Mouse (Mus musculus) midbrain, embryonic 14.5 days (tissue): ENCODE measurements at regions not wholly inside any gene's neighbourhood (a gene's known extent, or its start where the extent isn't known, plus 50 kb on each side); places are given as distances from the start of the nearest gene placed in this dataset.

Experiments used
- ATAC-seq: fragments of 200-750 bp; cut with Nextera tagmentation; 2 replicates; pipeline ENCODE4 v1.8.0; 2017; ENCODE audit warnings: moderate number of reproducible peaks, moderate library complexity; ENCODE audit not compliant: low FRiP score, low TSS enrichment
- DNase-seq: peaks from one replicate; pipeline ENCODE4 v3.0.0-alpha.2; 2015
- H3K27ac ChIP-seq: fragments of 300-500 bp; sonication (generic); replicated peaks from 2 replicates; pipeline ENCODE4 v1.5.1; 2014; ENCODE audit warnings: mild to moderate bottlenecking, low read depth, low read length, moderate library complexity
- H3K27me3 ChIP-seq: fragments of 300-500 bp; sonication (generic); 2 replicates; pipeline ENCODE4 v1.6.1; 2014; ENCODE audit warnings: low read length, control low read depth, mixed read lengths; ENCODE audit not compliant: control insufficient read depth, insufficient read depth
- H3K36me3 ChIP-seq: fragments of 300-500 bp; sonication (generic); 2 replicates; pipeline ENCODE4 v1.6.1; 2014; ENCODE audit warnings: low read length, control low read depth; ENCODE audit not compliant: control insufficient read depth, insufficient read depth
- H3K4me1 ChIP-seq: fragments of 300-500 bp; sonication (generic); 2 replicates; pipeline ENCODE4 v1.6.1; 2014; ENCODE audit warnings: mild to moderate bottlenecking, antibody characterized with exemption, low read length, control low read depth; ENCODE audit not compliant: control insufficient read depth, insufficient read depth
- H3K4me2 ChIP-seq: fragments of 300-500 bp; sonication (generic); 2 replicates; pipeline ENCODE4 v1.6.1; 2014; ENCODE audit warnings: mild to moderate bottlenecking, low read length, moderate library complexity
- H3K4me3 ChIP-seq: fragments of 300-500 bp; sonication (generic); replicated peaks from 2 replicates; pipeline ENCODE4 v1.5.1; 2014; ENCODE audit warnings: low read depth, low read length
- H3K9ac ChIP-seq: fragments of 300-500 bp; sonication (generic); replicated peaks from 2 replicates; pipeline ENCODE4 v1.6.1; 2014; ENCODE audit warnings: mild to moderate bottlenecking, low read length, moderate library complexity
- H3K9me3 ChIP-seq: fragments of 300-500 bp; sonication (generic); 2 replicates; pipeline ENCODE4 v1.6.1; 2016; ENCODE audit warnings: low read length, control low read depth, mixed read lengths; ENCODE audit not compliant: control insufficient read depth
- WGBS: fragments of 180-500 bp; shearing (Covaris S2); extraction: QIAGEN DNeasy Blood & Tissue Kit; methylation state at CpG from one replicate; pipeline ENCODE4 v1.1.7; 2014; 5-methylcytosine and 5-hydroxymethylcytosine counted together

GRCm38 (mm10) chr10:11661660-11662250 is 318.6 kb downstream of the Epm2a start:
- Histone ChIP-seq H3K27ac (no peak overlapping the region), H3K9ac (no peak overlapping the region), H3K36me3 (no peaks in the 10 kb centered on the region), H3K27me3 (no peaks in the 10 kb centered on the region), H3K9me3 (no peaks in the 10 kb centered on the region), H3K4me1 (no peaks in the 10 kb centered on the region), H3K4me2 (no peak overlapping the region), H3K4me3 (no peak overlapping the region)
- 71% methylated on average over 5 of the region's 5 CpGs for WGBS
- ATAC-seq (no peak), DNase-seq (peak; percentile 3)

GRCm38 (mm10) chr10:11709742-11710141 is 366.5 kb downstream of the Epm2a start:
- no peaks in the 10 kb centered on the region for H3K27me3 ChIP-seq
- no peak overlapping the region for H3K4me3 ChIP-seq
- H3K9me3 ChIP-seq = no peaks in the 10 kb centered on the region
- no peak overlapping the region for H3K9ac ChIP-seq
- H3K27ac ChIP-seq = no peak overlapping the region
- DNase-seq (no peak), ATAC-seq (no peak)
- H3K4me2 ChIP-seq = no peak overlapping the region
- H3K4me1 ChIP-seq = no peaks in the 10 kb centered on the region
- no peaks in the 10 kb centered on the region for H3K36me3 ChIP-seq
- 84% methylated on average over 2 of the region's 2 CpGs for WGBS

- 90% methylated on average over 7 of the region's 7 CpGs for WGBS
- no peak overlapping the region for H3K27ac ChIP-seq
- H3K36me3 ChIP-seq = no peaks in the 10 kb centered on the region
- H3K4me2 ChIP-seq = no peak overlapping the region
- no peak; the same call in 1 of the 2 replicates for ATAC-seq
- H3K9ac ChIP-seq = no peak overlapping the region
- H3K4me1 ChIP-seq = no peaks in the 10 kb centered on the region
- H3K9me3 ChIP-seq = no peaks in the 10 kb centered on the region
- DNase-seq = no peak
- H3K27me3 ChIP-seq = no peaks in the 10 kb centered on the region
- H3K4me3 ChIP-seq = no peak overlapping the region
These were observed 381.6 kb downstream of the Epm2a start for GRCm38 (mm10) chr10:11724775-11725174.

DNA sequence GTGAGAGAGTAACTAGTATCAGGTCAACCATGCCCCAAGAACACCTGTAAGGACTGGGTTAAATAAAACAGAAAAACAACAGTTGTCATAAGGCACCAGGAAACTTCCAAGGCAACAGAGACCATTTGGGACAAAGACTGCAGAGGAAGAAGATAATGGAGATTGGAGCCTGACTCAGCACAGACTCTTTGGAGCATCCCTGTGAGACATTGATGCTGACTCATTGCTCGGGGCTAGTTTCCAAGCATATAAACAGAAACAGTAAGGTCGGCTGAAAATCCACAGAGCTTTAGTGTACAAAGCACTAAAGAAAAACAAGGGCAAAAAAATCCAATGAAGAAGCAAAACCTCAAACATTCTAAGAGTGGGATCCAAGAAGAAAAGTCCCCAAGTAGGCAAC is 386.3 kb downstream of the Epm2a start:
- H3K4me1 ChIP-seq = no peaks in the 10 kb centered on the region
- no peak overlapping the region for H3K9ac ChIP-seq
- no peak overlapping the region for H3K4me3 ChIP-seq
- no peak overlapping the region for H3K27ac ChIP-seq
- ATAC-seq (no peak), DNase-seq (no peak)
- no peaks in the 10 kb centered on the region for H3K9me3 ChIP-seq
- 77% methylated on average over 2 of the region's 2 CpGs for WGBS
- H3K27me3 ChIP-seq = no peaks in the 10 kb centered on the region
- no peaks in the 10 kb centered on the region for H3K36me3 ChIP-seq
- H3K4me2 ChIP-seq = no peak overlapping the region

- H3K36me3 ChIP-seq = no peaks in the 10 kb centered on the region
- H3K27me3 ChIP-seq = no peaks in the 10 kb centered on the region
- DNase-seq = no peak
- no peak overlapping the region for H3K4me2 ChIP-seq
- no peak overlapping the region for H3K9ac ChIP-seq
- H3K27ac ChIP-seq = no peak overlapping the region
- no peaks in the 10 kb centered on the region for H3K9me3 ChIP-seq
- 89% methylated on average over 5 of the region's 5 CpGs for WGBS
- no peaks in the 10 kb centered on the region for H3K4me1 ChIP-seq
- no peak overlapping the region for H3K4me3 ChIP-seq
- ATAC-seq = 0 out of 2 replicates have a peak, but pooled peaks have one; percentile 26
These were observed 396.6 kb downstream of the Epm2a start for GRCm38 (mm10) chr10:11739574-11740368.

GRCm38 (mm10) chr10:11745587-11745986 is 402.4 kb downstream of the Epm2a start:
- Histone ChIP-seq H3K36me3 (no peaks in the 10 kb centered on the region), H3K4me2 (no peak overlapping the region), H3K4me1 (no peaks in the 10 kb centered on the region), H3K27me3 (no peaks in the 10 kb centered on the region), H3K4me3 (no peak overlapping the region), H3K27ac (no peak overlapping the region), H3K9me3 (no peaks in the 10 kb centered on the region), H3K9ac (no peak overlapping the region)
- WGBS = 83% methylated on average over 4 of the region's 4 CpGs
- DNase-seq (peak; percentile 34), ATAC-seq (no peak)

DNA sequence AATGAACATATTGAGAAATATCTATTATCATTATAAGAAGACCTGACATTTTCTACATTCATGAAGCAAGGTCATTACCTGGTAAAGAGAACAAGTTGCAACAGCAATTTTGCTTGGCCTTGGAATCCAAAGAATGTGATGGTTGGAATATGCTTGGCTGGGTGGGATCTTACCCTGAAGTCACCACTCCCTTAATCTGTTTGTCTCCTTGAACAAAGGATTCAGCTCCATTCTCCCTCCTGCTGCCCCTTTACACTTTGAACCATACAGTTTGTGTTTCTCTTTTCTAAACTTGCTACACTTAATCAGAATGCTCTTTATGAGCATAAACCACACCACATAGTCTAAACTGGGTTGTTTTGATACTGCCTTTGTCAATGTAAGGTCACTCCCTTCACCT is 403.8 kb downstream of the Epm2a start:
- H3K9ac ChIP-seq = no peak overlapping the region
- no peaks in the 10 kb centered on the region for H3K4me1 ChIP-seq
- no peak overlapping the region for H3K4me3 ChIP-seq
- H3K27ac ChIP-seq = no peak overlapping the region
- H3K9me3 ChIP-seq = no peaks in the 10 kb centered on the region
- ATAC-seq (no peak), DNase-seq (no peak)
- no peak overlapping the region for H3K4me2 ChIP-seq
- no peaks in the 10 kb centered on the region for H3K36me3 ChIP-seq
- H3K27me3 ChIP-seq = no peaks in the 10 kb centered on the region

GRCm38 (mm10) chr10:11755105-11755730 is 412.0 kb downstream of the Epm2a start:
- H3K4me1 ChIP-seq = no peaks in the 10 kb centered on the region
- DNase-seq = peak; percentile 22
- ATAC-seq = peak; percentile 43; the same call in 1 of the 2 replicates

More at GRCm38 (mm10) chr10:11755105-11755730, 412.0 kb downstream of the Epm2a start:
- 66% methylated on average over 5 of the region's 5 CpGs for WGBS
- Histone ChIP-seq H3K9me3 (no peaks in the 10 kb centered on the region), H3K9ac (no peak overlapping the region), H3K4me2 (no peak overlapping the region), H3K36me3 (no peaks in the 10 kb centered on the region), H3K27ac (no peak overlapping the region), H3K4me3 (no peak overlapping the region), H3K27me3 (no peaks in the 10 kb centered on the region)
